Mouse (Mus musculus): ENCODE measurements at regions not wholly inside any gene's neighbourhood (a gene's known extent, or its start where the extent isn't known, plus 50 kb on each side); places are given as distances from the start of the nearest gene placed in this dataset.

DNA sequence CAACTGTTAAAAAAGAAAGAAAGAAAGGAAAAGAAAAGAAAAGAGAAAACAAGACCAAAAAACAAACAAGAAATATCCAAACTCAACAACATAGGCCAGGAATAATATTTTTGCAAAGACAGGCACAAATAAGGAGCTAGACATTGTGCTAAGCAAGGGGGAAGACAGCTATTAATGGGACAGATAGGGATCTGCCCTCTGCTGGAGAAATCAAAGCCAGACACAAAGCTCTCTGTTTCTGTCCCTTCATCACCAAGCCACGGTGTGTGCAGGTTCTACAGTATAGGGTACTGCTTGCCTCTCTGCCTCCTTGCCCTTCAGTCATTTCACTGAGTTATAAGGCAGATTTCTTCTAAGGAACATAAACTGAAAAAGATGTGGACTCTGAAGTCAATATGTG, 57.8 kb upstream of the Chchd3 start:
- ATAC-seq (ENCODE audit: insufficient read depth, low FRiP score, low TSS enrichment) = no peak
- H3K36me3 ChIP-seq (ENCODE audit: control insufficient read depth, insufficient read depth, low read length) = no peaks in the 10 kb centered on the region
- H3K4me3 ChIP-seq (ENCODE audit: low read depth, low read length) = no peak overlapping the region
- H3K9ac ChIP-seq (ENCODE audit: low read length) = no peak overlapping the region
- H3K4me2 ChIP-seq (ENCODE audit: low read depth) = no peak overlapping the region
- H3K4me1 ChIP-seq (ENCODE audit: control insufficient read depth, insufficient read depth, low read length) = no peaks in the 10 kb centered on the region
- 61% methylated on average over 1 of the region's 1 CpGs for WGBS
- no peaks in the 10 kb centered on the region for H3K9me3 ChIP-seq (ENCODE audit: control insufficient read depth, low read length)
- DNase-seq (ENCODE audit: low spot score) = no peak
- H3K27ac ChIP-seq (ENCODE audit: low read depth, low read length) = no peak overlapping the region
- no peaks in the 10 kb centered on the region for H3K27me3 ChIP-seq (ENCODE audit: control insufficient read depth, insufficient read depth, low read length)

- ATAC-seq (ENCODE audit: insufficient read depth, low FRiP score, low TSS enrichment) (no peak), DNase-seq (ENCODE audit: low spot score) (no peak)
- Histone ChIP-seq H3K27ac (ENCODE audit: low read depth, low read length) (no peak overlapping the region), H3K4me3 (ENCODE audit: low read depth, low read length) (no peak overlapping the region), H3K27me3 (ENCODE audit: control insufficient read depth, insufficient read depth, low read length) (no peaks in the 10 kb centered on the region), H3K4me2 (ENCODE audit: low read depth) (no peak overlapping the region), H3K9ac (ENCODE audit: low read length) (no peak overlapping the region), H3K9me3 (ENCODE audit: control insufficient read depth, low read length) (no peaks in the 10 kb centered on the region), H3K36me3 (ENCODE audit: control insufficient read depth, insufficient read depth, low read length) (no peaks in the 10 kb centered on the region), H3K4me1 (ENCODE audit: control insufficient read depth, insufficient read depth, low read length) (no peaks in the 10 kb centered on the region)
Measured at GRCm38 (mm10) chr6:33120581-33120980, 60.5 kb upstream of the Chchd3 start.

GRCm38 (mm10) chr6:33126574-33126973, 66.5 kb upstream of the Chchd3 start:
- WGBS = 9% methylated on average over 8 of the region's 8 CpGs
- H3K4me2 ChIP-seq (ENCODE audit: low read depth) = no peak overlapping the region
- H3K9me3 ChIP-seq (ENCODE audit: control insufficient read depth, low read length) = no peaks in the 10 kb centered on the region
- H3K36me3 ChIP-seq (ENCODE audit: control insufficient read depth, insufficient read depth, low read length) = no peaks in the 10 kb centered on the region
- DNase-seq (ENCODE audit: low spot score) (peak; percentile 83), ATAC-seq (ENCODE audit: insufficient read depth, low FRiP score, low TSS enrichment) (no peak)
- H3K4me1 ChIP-seq (ENCODE audit: control insufficient read depth, insufficient read depth, low read length) = no peaks in the 10 kb centered on the region
- no peak overlapping the region for H3K4me3 ChIP-seq (ENCODE audit: low read depth, low read length)
- no peaks in the 10 kb centered on the region for H3K27me3 ChIP-seq (ENCODE audit: control insufficient read depth, insufficient read depth, low read length)
- H3K27ac ChIP-seq (ENCODE audit: low read depth, low read length) = no peak overlapping the region
- no peak overlapping the region for H3K9ac ChIP-seq (ENCODE audit: low read length)

DNA sequence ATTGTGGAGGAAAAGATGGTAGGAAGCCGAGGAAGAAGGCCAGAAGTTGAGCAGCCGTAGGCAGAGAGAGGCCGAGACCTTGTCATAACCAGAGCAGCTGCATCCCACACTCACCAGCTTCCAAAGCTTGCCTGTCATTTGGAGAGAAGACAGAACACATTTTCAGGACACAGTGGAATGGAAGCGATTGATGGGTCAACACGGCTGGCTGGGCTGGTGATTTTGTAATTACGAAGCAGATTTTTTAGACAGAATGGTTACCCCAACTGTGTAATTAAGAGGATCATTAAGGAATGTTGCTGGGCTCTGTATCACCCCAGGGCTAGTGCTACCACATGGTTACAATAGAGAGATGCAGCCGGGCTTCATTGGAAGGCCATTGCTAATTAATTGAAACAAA, 76.8 kb upstream of the Chchd3 start:
- H3K27ac ChIP-seq (ENCODE audit: low read depth, low read length) = no peak overlapping the region
- no peak overlapping the region for H3K9ac ChIP-seq (ENCODE audit: low read length)
- H3K36me3 ChIP-seq (ENCODE audit: control insufficient read depth, insufficient read depth, low read length) = no peaks in the 10 kb centered on the region
- no peak overlapping the region for H3K4me2 ChIP-seq (ENCODE audit: low read depth)
- H3K4me1 ChIP-seq (ENCODE audit: control insufficient read depth, insufficient read depth, low read length) = no peaks in the 10 kb centered on the region
- no peak for DNase-seq (ENCODE audit: low spot score)
- ATAC-seq (ENCODE audit: insufficient read depth, low FRiP score, low TSS enrichment) = no peak
- H3K27me3 ChIP-seq (ENCODE audit: control insufficient read depth, insufficient read depth, low read length) = no peaks in the 10 kb centered on the region
- H3K4me3 ChIP-seq (ENCODE audit: low read depth, low read length) = no peak overlapping the region
- H3K9me3 ChIP-seq (ENCODE audit: control insufficient read depth, low read length) = no peaks in the 10 kb centered on the region
- 90% methylated on average over 7 of the region's 7 CpGs for WGBS

DNA sequence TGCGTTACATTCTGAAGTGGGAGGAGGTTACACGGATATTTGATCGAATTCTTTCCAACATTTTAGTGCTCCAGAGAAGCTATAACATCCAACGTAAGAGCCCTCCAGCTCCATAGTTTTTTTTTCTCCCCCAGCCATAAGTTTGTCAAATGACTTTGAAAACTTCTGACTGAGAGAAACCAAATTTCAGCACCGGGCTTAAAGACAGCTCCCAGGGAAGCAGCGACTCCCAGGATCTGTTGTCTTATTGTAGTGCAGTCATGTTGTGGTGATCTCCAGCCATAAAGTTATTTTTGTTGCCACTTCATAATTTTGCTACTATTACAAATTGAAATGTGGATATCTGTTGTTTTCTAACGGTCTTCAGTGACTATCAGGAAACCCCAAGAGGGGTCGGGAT, 77.8 kb upstream of the Chchd3 start:
- ATAC-seq (ENCODE audit: insufficient read depth, low FRiP score, low TSS enrichment) (no peak), DNase-seq (ENCODE audit: low spot score) (peak; percentile 29)
- Histone ChIP-seq H3K4me1 (ENCODE audit: control insufficient read depth, insufficient read depth, low read length) (no peaks in the 10 kb centered on the region), H3K9me3 (ENCODE audit: control insufficient read depth, low read length) (no peaks in the 10 kb centered on the region), H3K27me3 (ENCODE audit: control insufficient read depth, insufficient read depth, low read length) (no peaks in the 10 kb centered on the region), H3K27ac (ENCODE audit: low read depth, low read length) (no peak overlapping the region), H3K4me2 (ENCODE audit: low read depth) (no peak overlapping the region), H3K36me3 (ENCODE audit: control insufficient read depth, insufficient read depth, low read length) (no peaks in the 10 kb centered on the region), H3K9ac (ENCODE audit: low read length) (no peak overlapping the region), H3K4me3 (ENCODE audit: low read depth, low read length) (no peak overlapping the region)
- 43% methylated on average over 8 of the region's 8 CpGs for WGBS

GRCm38 (mm10) chr6:33166479-33166878, 82.4 kb upstream of the Exoc4 start:
- Histone ChIP-seq H3K36me3 (ENCODE audit: control insufficient read depth, insufficient read depth, low read length) (no peaks in the 10 kb centered on the region), H3K9me3 (ENCODE audit: control insufficient read depth, low read length) (no peaks in the 10 kb centered on the region), H3K4me1 (ENCODE audit: control insufficient read depth, insufficient read depth, low read length) (no peaks in the 10 kb centered on the region), H3K4me2 (ENCODE audit: low read depth) (no peak overlapping the region), H3K27ac (ENCODE audit: low read depth, low read length) (no peak overlapping the region), H3K27me3 (ENCODE audit: control insufficient read depth, insufficient read depth, low read length) (no peaks in the 10 kb centered on the region), H3K9ac (ENCODE audit: low read length) (no peak overlapping the region), H3K4me3 (ENCODE audit: low read depth, low read length) (no peak overlapping the region)
- WGBS = 88% methylated on average over 11 of the region's 11 CpGs
- no peak for DNase-seq (ENCODE audit: low spot score)
- ATAC-seq (ENCODE audit: insufficient read depth, low FRiP score, low TSS enrichment) = no peak

GRCm38 (mm10) chr6:33173606-33174005, 75.3 kb upstream of the Exoc4 start:
- Histone ChIP-seq H3K4me3 (ENCODE audit: low read depth, low read length) (no peak overlapping the region), H3K4me1 (ENCODE audit: control insufficient read depth, insufficient read depth, low read length) (no peaks in the 10 kb centered on the region), H3K27me3 (ENCODE audit: control insufficient read depth, insufficient read depth, low read length) (no peaks in the 10 kb centered on the region), H3K9ac (ENCODE audit: low read length) (no peak overlapping the region), H3K36me3 (ENCODE audit: control insufficient read depth, insufficient read depth, low read length) (no peaks in the 10 kb centered on the region), H3K9me3 (ENCODE audit: control insufficient read depth, low read length) (no peaks in the 10 kb centered on the region), H3K4me2 (ENCODE audit: low read depth) (no peak overlapping the region), H3K27ac (ENCODE audit: low read depth, low read length) (no peak overlapping the region)
- WGBS = 54% methylated on average over 12 of the region's 12 CpGs
- ATAC-seq (ENCODE audit: insufficient read depth, low FRiP score, low TSS enrichment) = no peak
- no peak for DNase-seq (ENCODE audit: low spot score)

GRCm38 (mm10) chr6:33174616-33175015, 74.3 kb upstream of the Exoc4 start:
- Histone ChIP-seq H3K9ac (ENCODE audit: low read length) (no peak overlapping the region), H3K4me3 (ENCODE audit: low read depth, low read length) (no peak overlapping the region), H3K36me3 (ENCODE audit: control insufficient read depth, insufficient read depth, low read length) (no peaks in the 10 kb centered on the region), H3K9me3 (ENCODE audit: control insufficient read depth, low read length) (no peaks in the 10 kb centered on the region), H3K27ac (ENCODE audit: low read depth, low read length) (no peak overlapping the region), H3K27me3 (ENCODE audit: control insufficient read depth, insufficient read depth, low read length) (no peaks in the 10 kb centered on the region), H3K4me2 (ENCODE audit: low read depth) (no peak overlapping the region), H3K4me1 (ENCODE audit: control insufficient read depth, insufficient read depth, low read length) (no peaks in the 10 kb centered on the region)
- no peak for ATAC-seq (ENCODE audit: insufficient read depth, low FRiP score, low TSS enrichment)
- WGBS = 62% methylated on average over 6 of the region's 6 CpGs
- no peak for DNase-seq (ENCODE audit: low spot score)

DNA sequence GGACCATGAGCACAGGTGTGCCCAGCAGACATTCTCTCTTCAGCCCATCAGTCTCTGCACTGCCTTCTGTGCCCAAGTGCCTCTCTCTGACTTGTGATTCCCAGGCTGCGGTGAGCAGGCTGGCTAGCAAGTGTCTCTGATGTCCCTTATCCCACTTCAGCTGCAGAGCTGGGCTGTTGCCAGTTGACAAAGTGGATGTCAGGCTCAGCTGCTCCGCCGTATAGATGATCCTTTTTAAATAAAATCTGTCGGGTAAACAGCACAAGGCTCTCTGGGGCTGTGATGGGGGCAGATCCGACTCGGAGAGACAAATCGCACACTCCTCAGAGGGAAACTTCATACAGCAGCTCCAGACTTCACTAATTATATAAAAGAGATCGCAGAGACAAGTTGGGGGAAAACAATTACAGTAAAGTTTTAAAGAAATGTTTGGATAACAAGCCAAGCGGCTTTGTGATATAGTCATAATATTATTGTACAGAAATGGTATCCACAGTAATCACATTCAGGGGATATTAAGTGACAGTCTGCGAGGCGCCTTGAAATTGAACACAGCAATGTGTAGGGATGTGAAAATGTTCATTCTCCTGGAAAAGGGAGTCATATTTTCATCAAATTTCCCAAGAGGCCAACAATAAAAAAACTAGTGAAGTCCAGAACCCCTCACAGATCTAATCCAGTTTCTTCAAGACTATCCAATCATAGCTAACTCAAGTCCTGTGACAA, 59.2 kb upstream of the Exoc4 start:
- no peak overlapping the region for H3K4me3 ChIP-seq (ENCODE audit: low read depth, low read length)
- DNase-seq (ENCODE audit: low spot score) (no peak), ATAC-seq (ENCODE audit: insufficient read depth, low FRiP score, low TSS enrichment) (no peak)
- H3K36me3 ChIP-seq (ENCODE audit: control insufficient read depth, insufficient read depth, low read length) = no peaks in the 10 kb centered on the region
- 79% methylated on average over 11 of the region's 11 CpGs for WGBS
- H3K9me3 ChIP-seq (ENCODE audit: control insufficient read depth, low read length) = no peaks in the 10 kb centered on the region
- no peak overlapping the region for H3K27ac ChIP-seq (ENCODE audit: low read depth, low read length)
- H3K4me1 ChIP-seq (ENCODE audit: control insufficient read depth, insufficient read depth, low read length) = no peaks in the 10 kb centered on the region
- no peaks in the 10 kb centered on the region for H3K27me3 ChIP-seq (ENCODE audit: control insufficient read depth, insufficient read depth, low read length)
- no peak overlapping the region; the same call in 1 of the 2 replicates for H3K9ac ChIP-seq (ENCODE audit: low read length)
- no peak overlapping the region for H3K4me2 ChIP-seq (ENCODE audit: low read depth)

Measured in neural tube, embryonic 11.5 days (tissue).